Mouse (Mus musculus) heart, postnatal 25 days (tissue): Measurements from ENCODE around the gene Rab11fip5. TPM values are rescaled to one million over a fixed set of nuclear protein-coding genes. Genes with fewer than 3 reads are reported as not detected.

Experiments used
- DNase-seq: peaks from one replicate; pipeline ENCODE4 v3.0.0; 2022; ENCODE audit warnings: low spot score
- intact Hi-C: fragments of 180-260 bp; cut with DNase I; formaldehyde crosslinking; loops from one replicate; pipeline ENCODE4 v1.15.1; 2025
- total RNA-seq, 2 experiments: library from RNA; stranded (reverse); gene quantifications; 2 replicates each; pipeline ENCODE4 v1.2.3; 2021

The Rab11fip5 gene
- total RNA-seq, 2 experiments from 2014 or later: 59.9 to 68.6 TPM

DNA sequence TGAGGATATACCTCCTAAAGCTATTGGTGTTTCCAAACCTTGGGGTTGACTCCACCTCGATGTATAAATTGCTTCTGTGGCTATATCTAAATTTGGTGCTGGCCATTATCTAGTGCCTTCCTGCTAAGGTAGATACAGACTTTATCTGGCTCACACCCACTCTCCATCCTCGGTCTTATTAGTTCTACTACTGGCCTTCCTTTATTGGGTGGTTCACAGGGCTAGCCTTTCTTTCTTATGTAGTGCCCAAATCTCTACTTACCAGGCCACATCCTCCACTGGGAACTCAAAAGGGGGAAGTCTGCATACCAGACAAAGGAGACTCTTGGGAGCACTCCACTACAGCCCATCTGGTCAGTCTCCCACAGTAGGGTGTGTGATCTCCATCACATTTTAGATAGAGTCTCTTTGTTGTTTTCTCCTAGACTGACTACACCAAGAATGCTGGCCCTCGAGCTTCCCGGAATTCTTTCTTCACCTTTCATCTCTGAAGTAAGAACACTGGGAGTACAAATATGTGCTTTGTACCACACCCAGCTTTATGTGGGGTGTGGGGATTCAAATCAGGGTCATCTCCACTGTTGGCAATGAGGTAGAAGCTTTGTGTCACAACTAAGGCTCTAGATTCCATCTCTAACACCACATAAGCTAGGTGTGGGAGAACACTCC, 2.8 kb upstream of the Rab11fip5 start:
- no peak for DNase-seq
- intact Hi-C loops: no loop called here

DNA sequence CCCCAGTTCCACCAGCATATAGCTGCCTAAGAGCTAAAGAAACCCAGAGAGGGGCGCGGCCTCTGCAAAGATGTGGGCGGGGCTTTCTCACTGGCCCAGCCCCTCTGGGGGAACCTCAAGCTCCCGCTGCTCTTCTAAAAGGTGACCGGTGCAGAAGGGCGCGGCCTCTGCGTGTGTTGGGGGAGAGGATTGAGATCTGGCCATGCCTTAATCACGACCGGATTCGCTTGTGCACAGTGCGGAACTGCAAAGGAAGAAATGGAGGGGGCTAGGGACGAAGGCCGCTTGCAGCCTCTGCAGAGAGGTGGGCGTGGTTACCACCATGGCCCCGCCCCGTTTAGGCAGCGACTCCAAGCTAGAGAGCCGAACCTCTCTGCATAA, 290 bp upstream of the Rab11fip5 start:
- intact Hi-C loops: no loop called here
- DNase-seq: peak; percentile 90

DNA sequence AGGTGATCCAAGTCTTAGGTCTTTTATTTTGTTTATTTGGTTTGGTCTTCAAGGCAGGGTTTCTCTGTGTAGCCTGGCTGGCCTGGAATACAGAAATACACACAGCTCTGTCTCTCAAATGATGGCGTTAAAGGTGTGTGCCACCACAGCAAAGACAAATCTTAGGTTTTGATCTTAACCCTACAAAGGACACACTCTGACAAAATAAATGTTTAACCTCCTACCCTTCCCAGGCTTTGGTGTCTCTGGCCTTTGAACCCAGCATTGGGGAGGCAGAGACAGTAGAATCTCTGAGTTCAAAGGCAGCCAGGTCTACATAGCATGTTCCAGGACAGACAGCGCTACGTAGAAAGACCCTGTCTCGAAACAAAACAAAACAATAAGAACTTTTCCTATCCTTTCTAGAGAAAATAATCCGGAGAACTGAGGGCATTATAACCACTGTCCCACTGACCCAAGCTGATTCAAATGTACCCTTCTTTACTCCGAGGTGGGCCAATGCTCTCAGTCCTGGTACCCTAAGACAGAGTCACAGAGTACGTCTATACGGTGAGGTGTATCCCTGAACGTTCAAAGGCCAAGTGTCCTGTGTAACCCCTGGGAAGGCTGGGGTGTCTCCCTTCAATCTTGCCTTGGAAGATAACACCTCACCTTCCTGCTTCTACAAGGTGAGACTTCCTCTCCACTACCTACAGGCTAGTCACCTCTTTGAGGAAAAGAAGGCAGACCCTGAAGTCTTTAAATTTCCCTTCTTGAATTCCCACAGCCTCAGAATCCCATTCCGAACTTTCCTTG, 1.2 kb downstream of the Rab11fip5 start:
- DNase-seq: no peak
- intact Hi-C loops: no loop called here

DNA sequence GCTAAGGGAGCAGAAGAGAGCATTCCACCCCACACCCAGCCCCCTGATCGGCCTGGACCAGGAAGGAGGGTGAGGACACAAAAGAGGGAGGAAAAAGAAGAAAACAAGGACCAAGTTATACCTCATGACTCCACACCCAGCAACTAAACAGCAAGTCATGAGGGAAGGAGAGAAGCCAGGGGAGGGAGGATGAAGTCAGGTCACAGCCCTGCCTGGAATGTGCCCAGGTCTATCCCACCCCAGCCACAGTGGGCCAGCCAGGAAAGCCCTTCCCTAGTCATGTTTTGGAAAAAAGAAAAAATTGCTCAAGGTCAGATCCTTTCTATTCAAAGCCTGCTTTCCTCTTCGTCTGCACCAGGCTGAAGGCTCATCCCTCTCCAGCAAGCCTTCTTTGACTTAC, 1.9 kb downstream of the Rab11fip5 start:
- peak; percentile 52 for DNase-seq
- intact Hi-C loops: no loop called here

DNA sequence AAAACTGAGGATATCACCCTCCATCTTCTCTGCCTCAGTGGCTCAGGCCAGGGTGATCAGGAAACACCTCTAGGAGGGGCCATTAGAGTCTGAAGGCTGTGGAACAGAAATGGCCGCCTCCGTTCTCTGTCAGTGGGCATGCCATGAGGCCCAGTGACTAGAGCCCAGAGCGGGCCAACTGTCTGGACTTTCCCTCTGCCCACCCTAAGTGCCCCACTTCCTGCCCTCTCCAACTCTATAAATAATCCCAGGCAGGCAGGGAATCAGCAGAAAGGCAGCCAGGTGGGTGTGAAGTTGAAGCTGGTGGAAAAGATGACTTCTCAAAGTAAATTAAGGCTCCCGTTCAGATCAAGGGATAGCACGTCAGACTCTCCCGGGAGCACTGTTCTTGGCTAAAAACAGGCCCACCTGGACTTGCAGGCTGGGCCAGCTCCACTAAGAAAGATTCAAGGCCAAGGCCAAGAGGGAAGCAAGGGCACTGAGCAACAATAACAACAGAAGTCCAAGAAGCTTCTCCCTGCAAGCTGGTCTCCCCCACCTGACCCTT, 2.5 kb downstream of the Rab11fip5 start:
- intact Hi-C loops: no loop called here
- DNase-seq: no peak

DNA sequence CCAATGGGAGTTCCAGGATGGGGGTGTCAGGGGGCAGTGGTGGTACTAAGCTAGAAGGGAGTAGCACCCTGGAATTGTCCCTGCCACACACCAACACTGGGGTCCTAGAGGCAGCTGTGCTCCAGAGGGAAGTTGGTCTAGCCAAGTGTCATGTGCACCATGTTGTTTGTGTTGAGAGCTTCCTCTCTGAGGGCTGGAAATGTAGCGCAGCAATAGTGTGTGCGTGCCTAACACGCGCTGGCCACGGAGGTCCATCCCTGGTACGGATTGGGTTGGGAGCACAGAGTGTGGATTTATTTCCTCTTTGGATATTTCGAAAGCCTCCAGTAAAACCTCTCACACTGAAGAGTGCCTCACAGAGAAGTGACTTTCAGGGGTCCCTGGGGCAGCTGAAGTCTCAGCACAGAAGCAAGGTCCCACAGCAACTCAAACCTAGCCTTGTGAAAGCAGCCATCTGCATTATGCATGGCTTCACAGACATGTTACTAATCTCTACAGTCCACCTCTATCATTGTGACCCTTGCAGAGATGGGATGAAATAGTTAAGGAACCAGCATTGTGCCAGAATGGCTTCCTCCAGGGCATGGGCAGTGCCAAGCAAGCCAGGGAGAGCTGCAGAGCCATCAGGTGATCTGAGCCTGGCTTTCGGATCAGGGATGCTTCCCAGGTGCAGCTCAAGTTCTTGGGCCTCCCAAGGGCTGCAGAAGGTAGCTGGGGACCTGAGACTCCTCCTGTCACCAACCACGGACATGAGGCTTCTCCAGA, 3.6 kb downstream of the Rab11fip5 start:
- intact Hi-C loops: no loop called here

DNA sequence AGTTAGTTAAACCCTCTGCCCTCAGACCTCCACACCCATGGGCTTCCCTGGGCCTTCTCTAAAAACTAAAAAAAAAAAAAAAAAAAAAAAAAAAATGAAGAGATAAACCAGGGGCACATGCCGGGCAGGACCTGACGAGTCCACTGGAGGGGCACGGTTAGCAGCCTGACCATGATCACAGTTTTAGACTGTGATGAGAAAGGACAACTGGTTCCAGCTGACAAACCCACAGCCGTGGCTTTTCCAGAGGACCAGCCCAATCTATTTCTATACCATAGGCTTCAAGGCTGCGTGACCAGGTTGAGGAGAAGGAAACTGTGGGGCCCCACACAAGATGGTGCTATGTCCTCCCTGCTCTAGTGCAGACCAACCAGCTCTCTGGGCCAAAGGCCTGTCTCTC, 4.4 kb downstream of the Rab11fip5 start:
- intact Hi-C loops: no loop called here
- no peak for DNase-seq

More for the DNA sequence above, 3.6 kb downstream of the Rab11fip5 start:
- DNase-seq: no peak

DNA sequence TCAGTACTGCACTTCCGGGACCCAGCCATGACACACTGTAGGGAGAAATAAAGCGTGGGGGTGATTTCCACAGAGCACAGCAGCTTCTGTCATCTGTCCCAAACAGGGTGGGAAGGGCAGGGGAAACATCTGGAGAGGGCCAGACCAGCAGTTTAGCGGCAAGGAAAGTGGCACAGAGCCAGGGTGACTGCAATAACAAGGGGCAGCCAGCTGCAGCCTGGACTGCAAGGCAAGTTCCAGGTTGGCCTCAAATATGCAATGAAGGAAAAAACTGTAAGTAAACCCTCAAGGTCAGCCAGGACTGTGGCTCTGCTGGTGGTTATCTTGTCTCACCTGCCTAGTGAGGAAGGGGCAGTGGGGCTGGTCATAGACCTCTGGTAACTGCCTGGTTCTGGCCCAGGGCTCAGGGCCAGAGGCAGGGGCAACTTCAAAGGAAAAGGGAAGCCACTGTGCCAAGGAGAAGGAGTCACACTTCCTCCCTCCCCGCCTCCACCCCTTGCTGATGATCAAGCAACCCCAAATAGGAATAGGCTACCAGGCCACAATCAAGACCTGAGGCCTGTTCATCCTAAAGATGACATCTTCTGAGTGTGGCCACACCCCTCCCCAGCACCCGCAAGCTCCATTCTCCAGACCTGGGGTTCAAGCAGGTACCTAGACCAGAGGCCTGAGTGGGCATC, 5.1 kb downstream of the Rab11fip5 start:
- peak; percentile 76 for DNase-seq

DNA sequence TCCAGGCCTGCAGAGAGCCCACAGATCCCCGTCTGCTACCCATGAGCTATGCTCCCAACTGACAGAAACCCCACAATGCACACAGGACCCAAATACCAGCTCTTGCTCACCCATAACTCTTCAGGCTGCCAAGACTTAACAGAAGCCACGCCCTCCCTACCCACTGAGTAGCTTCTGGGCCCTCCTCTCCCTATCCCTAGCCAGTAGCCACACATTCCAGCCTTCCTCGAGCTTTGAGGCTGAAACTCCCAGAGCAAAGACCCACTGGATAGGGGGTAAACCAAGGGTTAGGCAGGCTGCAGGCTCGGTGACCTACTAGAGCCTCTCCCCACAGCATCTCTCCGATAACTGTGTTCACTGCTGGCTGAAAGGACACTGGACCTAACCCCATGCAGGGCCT, 5.7 kb downstream of the Rab11fip5 start:
- DNase-seq: no peak

More for the DNA sequence above, 5.1 kb downstream of the Rab11fip5 start:
- intact Hi-C loops: no loop called here

DNA sequence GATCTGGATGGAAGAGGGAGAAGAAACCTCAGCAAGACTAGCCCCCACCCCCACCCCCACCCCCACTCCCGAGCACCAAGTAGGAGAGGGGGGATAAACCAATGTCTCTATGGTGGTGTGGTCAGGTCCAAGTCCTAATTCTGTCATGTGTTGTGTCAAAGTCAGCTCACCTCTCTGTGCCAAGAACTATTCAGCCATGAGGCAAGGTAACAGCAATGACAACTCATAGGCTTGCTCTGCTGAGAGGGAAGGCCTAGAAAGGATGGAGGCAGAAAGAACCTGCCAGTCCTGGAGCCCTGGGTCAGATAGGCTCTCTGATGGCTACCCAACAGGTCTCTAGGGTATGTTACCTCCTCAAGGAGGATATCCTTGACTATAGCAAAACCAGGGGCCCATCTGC, 6.3 kb downstream of the Rab11fip5 start:
- DNase-seq: no peak
- intact Hi-C loops: no loop called here

More for the DNA sequence above, 5.7 kb downstream of the Rab11fip5 start:
- intact Hi-C loops: no loop called here

DNA sequence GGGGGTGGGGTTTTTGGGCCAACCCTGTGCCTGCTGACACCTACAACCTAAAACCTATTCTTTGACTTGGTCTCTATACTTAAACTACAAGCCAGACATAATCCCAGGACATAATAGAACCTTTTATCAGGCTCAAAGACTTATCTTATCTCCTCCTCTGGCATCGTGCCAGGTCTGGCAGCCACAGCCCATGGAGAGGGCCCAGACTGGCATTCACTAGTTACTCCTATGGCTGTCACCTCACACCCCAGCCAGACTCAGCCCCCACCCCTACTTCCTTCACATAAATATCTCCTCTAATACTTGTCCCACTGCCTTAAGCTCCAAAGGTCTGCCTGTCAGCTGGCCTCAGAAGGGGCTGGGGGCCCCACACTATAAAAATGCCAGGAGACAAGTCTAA, 8.0 kb downstream of the Rab11fip5 start:
- intact Hi-C loops: no loop called here
- no peak for DNase-seq

DNA sequence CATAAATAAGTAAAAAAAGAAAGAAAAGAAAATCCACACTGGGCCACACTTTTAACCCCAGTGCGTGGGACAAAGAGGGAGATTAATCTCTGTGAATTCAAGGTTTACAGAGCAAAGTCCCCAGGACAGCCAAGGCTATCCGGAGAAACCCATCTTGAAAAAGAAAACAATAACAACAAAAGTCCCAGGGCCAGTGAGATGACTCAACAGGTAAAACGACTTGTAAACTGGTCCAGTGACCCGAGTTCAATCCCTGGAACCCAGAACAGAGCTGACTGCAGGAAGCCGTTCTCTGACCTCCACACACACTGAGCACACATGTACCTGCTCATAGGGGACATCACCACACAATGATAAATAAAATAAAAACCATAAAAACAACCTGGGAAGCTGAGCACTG, 10.0 kb downstream of the Rab11fip5 start:
- DNase-seq: no peak
- intact Hi-C loops: no loop called here

DNA sequence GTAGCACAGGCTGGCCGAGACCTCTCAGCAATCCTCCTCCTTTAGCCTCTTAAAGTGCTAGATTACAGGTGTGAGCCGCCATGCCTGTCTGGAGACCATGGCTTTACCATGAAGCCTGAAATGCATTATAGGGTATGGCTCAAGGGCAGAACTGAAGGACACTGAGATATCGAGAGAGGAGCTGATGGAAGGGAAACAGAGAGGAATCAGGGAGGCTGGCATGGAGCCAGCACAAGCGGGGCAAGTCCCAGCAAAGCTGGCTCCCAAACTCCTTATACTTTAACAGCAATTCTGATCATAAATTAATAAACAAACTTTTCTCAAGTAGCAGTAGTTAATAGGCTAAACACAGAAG, 10.6 kb downstream of the Rab11fip5 start:
- intact Hi-C loops: no loop called here
- DNase-seq: no peak

DNA sequence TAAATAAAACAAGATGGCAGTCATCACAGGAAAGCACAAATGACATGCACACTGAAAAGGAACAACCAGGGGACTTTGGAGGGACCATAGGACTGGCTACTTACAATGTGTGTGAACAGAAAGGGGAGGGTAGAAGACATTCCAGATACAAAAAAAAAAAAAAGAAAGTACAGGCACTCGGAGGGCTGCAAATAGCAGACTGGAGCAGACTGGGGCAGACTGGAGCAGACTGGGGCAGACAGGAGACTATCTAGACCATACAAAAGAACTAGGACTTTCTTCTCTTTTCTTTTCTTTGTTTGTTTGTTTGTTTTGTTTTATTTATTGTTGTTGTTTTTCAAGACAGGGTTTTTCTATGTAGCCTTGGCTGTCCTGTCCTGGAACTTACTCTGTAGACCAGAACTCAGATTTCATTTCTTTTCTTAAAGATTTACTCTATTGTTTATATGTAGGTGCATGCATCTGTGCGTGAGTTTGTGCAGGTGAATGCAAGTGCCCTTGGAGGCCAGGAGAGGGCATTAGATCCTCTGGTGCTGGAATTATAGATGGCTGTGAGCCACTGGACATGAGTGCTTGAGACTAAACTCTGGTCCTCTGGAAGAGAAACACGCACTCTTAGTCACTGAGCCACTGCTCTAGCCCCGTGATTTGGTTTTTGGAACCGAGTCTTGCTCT, 11.1 kb downstream of the Rab11fip5 start:
- intact Hi-C loops: no loop called here
- DNase-seq: no peak

DNA sequence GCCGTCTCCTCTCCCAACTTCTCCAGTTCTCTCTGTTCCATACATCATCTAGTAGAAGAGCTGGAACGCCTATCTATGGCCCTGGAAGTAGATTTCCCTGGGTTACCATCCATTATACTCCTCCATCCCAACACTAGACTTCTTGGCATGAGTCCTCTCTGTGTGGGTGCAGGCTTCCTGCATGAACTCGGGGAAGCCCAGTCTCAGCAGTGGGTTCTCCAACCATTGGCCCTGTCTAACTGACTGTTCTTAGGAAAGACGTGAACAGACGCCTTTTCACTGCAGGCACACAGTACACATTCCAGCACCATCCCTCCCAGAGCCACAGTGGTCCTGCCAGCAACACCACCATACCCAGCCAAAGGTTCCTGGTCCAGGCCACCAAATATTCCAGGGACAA, 11.8 kb downstream of the Rab11fip5 start:
- DNase-seq: no peak
- intact Hi-C loops: no loop called here

DNA sequence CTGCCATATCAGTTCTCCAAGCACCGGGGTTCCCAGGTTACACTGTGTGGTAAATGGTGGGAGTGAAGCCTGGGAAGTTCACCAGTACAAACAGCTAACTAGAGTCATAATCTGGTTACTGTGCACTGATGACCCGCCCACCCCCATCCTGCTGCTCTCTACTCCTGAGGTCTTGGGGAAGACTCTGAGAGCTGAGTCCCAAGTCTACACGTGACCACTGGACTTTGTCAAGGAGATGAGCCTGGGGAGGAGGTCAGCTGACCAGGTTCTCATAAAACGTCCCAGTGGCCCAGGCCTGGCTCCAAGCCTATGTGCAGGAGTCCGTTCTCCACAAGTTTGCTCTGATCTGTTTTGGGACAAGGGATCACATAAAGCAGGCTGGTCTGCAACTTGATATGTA, 14.1 kb downstream of the Rab11fip5 start:
- no peak for DNase-seq

DNA sequence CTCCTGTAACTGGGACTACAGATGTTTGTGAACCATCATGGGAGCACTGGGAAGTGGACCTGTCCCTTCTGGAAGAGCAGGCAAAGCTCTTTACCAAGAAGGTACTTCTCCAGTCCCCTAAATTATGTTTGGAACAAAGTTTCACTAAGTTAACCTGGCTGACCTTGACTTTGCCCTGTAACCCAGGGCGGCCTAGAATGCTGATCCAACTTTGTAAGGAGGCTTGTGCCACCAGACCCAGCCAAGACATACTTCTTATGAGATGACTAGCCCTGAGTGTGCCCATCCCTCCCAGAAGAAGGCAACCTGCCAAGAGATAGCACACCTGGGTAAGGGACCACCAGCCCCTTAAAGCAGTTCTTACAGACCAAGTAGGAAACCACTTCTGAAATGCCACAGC, 15.6 kb downstream of the Rab11fip5 start:
- intact Hi-C loops: no loop called here
- no peak for DNase-seq

More for the DNA sequence above, 14.1 kb downstream of the Rab11fip5 start:
- intact Hi-C loops: no loop called here

DNA sequence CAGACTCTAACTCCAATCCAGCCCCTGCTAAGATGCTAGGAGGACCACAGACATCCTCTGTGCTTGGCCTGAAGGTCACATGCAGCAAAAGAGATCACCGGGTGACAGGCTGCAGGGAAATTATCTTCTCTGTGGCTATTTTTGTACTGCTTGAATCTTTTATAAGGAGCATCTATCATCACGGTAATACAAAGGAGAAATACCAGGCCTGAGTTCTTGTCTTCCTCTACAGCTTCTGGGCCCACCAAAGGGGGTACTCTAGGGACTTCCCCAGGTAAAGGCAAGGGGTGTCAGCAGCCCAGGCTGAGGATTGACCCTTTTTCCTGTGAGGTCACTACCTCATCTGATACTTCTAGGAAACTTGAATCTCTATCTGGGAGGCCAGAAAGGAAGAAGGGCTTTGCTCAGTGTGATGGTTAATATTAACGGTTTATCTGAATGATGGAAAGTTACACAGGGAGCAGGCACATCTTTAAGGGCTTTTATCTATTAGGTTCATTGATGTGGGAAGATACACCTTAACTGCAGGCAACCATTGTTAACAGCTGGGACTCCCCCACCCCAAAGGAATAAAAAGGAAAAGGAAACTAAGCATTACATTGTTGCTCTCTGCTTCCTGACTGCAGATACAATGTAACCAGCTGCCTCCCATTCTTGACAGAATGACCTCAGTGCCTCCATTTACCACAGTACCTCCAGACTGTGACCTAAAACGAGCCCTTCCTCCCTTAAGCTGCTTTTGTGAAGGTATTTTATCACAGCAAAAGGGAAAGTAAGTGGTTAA, 17.6 kb downstream of the Rab11fip5 start:
- intact Hi-C loops: no loop called here
- no peak for DNase-seq

DNA sequence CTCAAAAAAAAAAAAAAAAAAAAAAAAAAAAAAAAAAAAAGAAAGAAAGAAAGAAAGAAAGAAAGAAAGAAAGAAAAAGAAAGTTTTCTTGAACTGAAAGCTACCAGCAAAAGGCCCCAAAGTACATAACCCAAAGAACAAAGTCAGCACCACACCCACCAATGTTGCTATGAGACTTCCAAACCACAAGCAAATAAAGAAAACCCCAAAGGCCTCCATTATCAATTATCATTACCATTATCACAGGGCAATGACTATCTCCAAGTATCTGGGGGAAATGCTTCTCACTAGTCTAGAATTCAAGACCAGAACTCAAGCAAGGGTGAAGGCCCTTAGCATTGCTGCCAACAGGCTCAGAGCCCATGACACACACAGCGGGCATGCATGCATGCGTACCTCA, 18.7 kb downstream of the Rab11fip5 start:
- intact Hi-C loops: no loop called here
- no peak for DNase-seq
